Mouse (Mus musculus) liver, embryonic 14.5 days (tissue): ENCODE data around the gene Nle1.

Experiments
- CTCF ChIP-seq: IDR thresholded peaks from 2 replicates; pipeline ENCODE4 v1.5.1; 2016; ENCODE audit warnings: antibody characterized with exemption, low read depth, control low read depth
- EP300 ChIP-seq: IDR thresholded peaks from 2 replicates; pipeline ENCODE4 v1.6.1; 2016; ENCODE audit warnings: antibody characterized with exemption, low read depth

DNA sequence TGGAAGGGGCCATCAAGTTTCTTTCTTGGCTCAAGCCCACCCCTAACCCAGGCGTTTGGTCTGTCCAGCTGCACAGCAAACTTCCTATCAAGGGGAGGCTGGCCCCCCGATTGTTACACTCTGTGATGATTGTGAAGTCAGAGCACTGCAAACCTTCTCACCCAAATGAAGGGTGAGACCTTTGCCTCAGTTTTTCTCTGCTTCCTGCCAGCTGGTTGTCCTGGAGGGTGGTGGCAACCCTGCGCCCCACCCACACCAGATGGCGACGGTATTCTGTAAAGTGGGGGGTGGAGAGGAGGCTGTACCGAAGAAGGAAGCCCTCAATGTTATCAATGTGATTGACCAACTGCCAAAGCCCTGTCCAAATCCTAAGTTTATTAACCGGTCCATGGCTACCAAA lies 16.3 kb downstream of the Nle1 start, which contains the start of gene Fndc8:
- TF ChIP-seq EP300 = no peak
- TF ChIP-seq CTCF = no peak
